Mouse (Mus musculus) cerebellum, adult 8-10 months (tissue): ENCODE results near the gene U2surp.

ENCODE experiments used
- DNase-seq: peaks from one replicate; pipeline ENCODE4 v3.0.0; 2022

The U2surp gene

GRCm38 (mm10) chr9:95511472-95512330, at the start of gene U2surp:
Gene U2surp (minus strand): TSS chr9:95511996.
- peak; percentile 95 for DNase-seq

GRCm38 (mm10) chr9:95559936-95560735, 48.3 kb upstream of the U2surp start:
- peak; percentile 70 for DNase-seq

- peak; percentile 70 for DNase-seq
Measured at GRCm38 (mm10) chr9:95559059-95559935, 47.5 kb upstream of the U2surp start, which contains the start of gene Paqr9. Gene Paqr9 (plus strand): TSS chr9:95559657.

- no peak for DNase-seq
Measured at GRCm38 (mm10) chr9:95558726-95559058, 46.9 kb upstream of the U2surp start.

GRCm38 (mm10) chr9:95557722-95558121, 45.9 kb upstream of the U2surp start:
- DNase-seq: no peak

GRCm38 (mm10) chr9:95556067-95556512, 44.3 kb upstream of the U2surp start:
- DNase-seq: no peak

- no peak for DNase-seq
Measured at GRCm38 (mm10) chr9:95555233-95555740, 43.5 kb upstream of the U2surp start.

GRCm38 (mm10) chr9:95554231-95555221, 42.7 kb upstream of the U2surp start:
- DNase-seq: no peak

GRCm38 (mm10) chr9:95552175-95552705, 40.4 kb upstream of the U2surp start:
- DNase-seq: peak; percentile 57

- DNase-seq: no peak
Measured at GRCm38 (mm10) chr9:95550856-95551774, 39.3 kb upstream of the U2surp start.

GRCm38 (mm10) chr9:95549626-95550411, 38.0 kb upstream of the U2surp start:
- no peak for DNase-seq

GRCm38 (mm10) chr9:95546679-95547078, 34.9 kb upstream of the U2surp start:
- DNase-seq: no peak

GRCm38 (mm10) chr9:95544598-95544997, 32.8 kb upstream of the U2surp start:
- no peak for DNase-seq

- DNase-seq: no peak
Measured at GRCm38 (mm10) chr9:95542475-95542874, 30.7 kb upstream of the U2surp start.

- DNase-seq: no peak
Measured at GRCm38 (mm10) chr9:95541650-95542432, 30.0 kb upstream of the U2surp start.

- no peak for DNase-seq
Measured at GRCm38 (mm10) chr9:95541208-95541607, 29.4 kb upstream of the U2surp start.

- DNase-seq: peak; percentile 59
Measured at GRCm38 (mm10) chr9:95540487-95540886, 28.7 kb upstream of the U2surp start.

GRCm38 (mm10) chr9:95539176-95539800, 27.5 kb upstream of the U2surp start:
- no peak for DNase-seq
